Mouse (Mus musculus) heart, adult 2 months (tissue): ENCODE measurements around the gene Tspear.
"Not testable (repeated sequence)": the region's sequence is repeated elsewhere in the genome, so short reads cannot be mapped to it uniquely, and the experiment has no call there.

Source experiments
- CTCF ChIP-seq: fragments of 200-600 bp; IDR thresholded peaks from 2 replicates; pipeline ENCODE4 v1.8.1; 2022; ENCODE audit warnings: antibody characterized with exemption, mild to moderate bottlenecking, moderate library complexity
- EP300 ChIP-seq: fragments of 200-500 bp; IDR thresholded peaks from 2 replicates; pipeline ENCODE4 v1.6.1; 2011; ENCODE audit warnings: low read depth, low read length, control low read depth; ENCODE audit not compliant: insufficient read depth
- POLR2A ChIP-seq: fragments of 200-500 bp; IDR thresholded peaks from 2 replicates; pipeline ENCODE4 v1.6.1; 2011; ENCODE audit warnings: mild to moderate bottlenecking, low read depth, low read length, control low read depth; ENCODE audit not compliant: insufficient read depth

DNA sequence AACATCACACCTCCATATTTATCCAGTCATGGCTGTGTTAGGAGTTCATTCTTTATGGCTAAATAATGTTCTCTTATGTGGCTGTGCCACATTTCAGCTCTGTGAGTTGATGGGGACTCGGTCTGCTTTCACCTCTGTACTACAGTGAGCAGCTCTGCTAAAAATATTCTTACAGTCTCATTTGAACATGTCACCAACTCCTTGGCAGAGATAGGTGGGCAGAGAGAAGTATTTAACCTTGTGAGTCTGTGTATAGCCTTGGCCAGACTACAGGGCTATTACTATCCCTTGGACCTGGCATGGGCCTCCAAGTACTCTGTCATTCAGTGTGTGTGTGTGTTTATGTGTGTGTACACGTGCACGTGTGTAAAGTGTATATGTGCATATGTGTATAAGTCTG, 85.8 kb downstream of the Tspear start:
- TF ChIP-seq EP300, CTCF, POLR2A: not testable (repeated sequence)
